Mouse (Mus musculus): ENCODE results near the gene Ulk4.

GRCm38 (mm10) chr9:121310501-121310900 is 33.5 kb upstream of the Ulk4 start:
- TF ChIP-seq CTCF (IDR thresholded peaks at IDR 0.05; ENCODE audit: low read depth) (no peak), EP300 (IDR thresholded peaks at IDR 0.05; ENCODE audit: low read depth) (no peak)
